Mouse (Mus musculus) stomach, embryonic 16.5 days (tissue): ENCODE measurements at regions not wholly inside any gene's neighbourhood (a gene's known extent, or its start where the extent isn't known, plus 50 kb on each side); places are given as distances from the start of the nearest gene placed in this dataset.

Experiments
- ATAC-seq: fragments of 200-750 bp; cut with Nextera tagmentation; 2 replicates; pipeline ENCODE4 v1.8.0; 2017; ENCODE audit warnings: moderate number of reproducible peaks, moderate TSS enrichment; ENCODE audit not compliant: insufficient read depth, low FRiP score
- H3K27ac ChIP-seq: fragments of 300-500 bp; sonication (generic); 2 replicates; pipeline ENCODE4 v1.5.1; 2014; ENCODE audit warnings: low read length
- H3K27me3 ChIP-seq: fragments of 300-500 bp; sonication (generic); 2 replicates; pipeline ENCODE4 v1.6.1; 2014; ENCODE audit warnings: low read length, control low read depth, mixed read lengths; ENCODE audit not compliant: control insufficient read depth, insufficient read depth
- H3K36me3 ChIP-seq: fragments of 300-500 bp; sonication (generic); 2 replicates; pipeline ENCODE4 v1.6.1; 2014; ENCODE audit warnings: low read length; ENCODE audit not compliant: control insufficient read depth, insufficient read depth
- H3K4me1 ChIP-seq: fragments of 300-500 bp; sonication (generic); 2 replicates; pipeline ENCODE4 v1.6.1; 2014; ENCODE audit warnings: low read length, control low read depth, mixed read lengths; ENCODE audit not compliant: control insufficient read depth, insufficient read depth
- H3K4me2 ChIP-seq: fragments of 300-500 bp; sonication (generic); 2 replicates; pipeline ENCODE4 v1.6.1; 2014; ENCODE audit warnings: low read depth, low read length, mixed read lengths
- H3K4me3 ChIP-seq: fragments of 300-500 bp; sonication (generic); replicated peaks from 2 replicates; pipeline ENCODE4 v1.5.1; 2014; ENCODE audit warnings: mild to moderate bottlenecking, low read length
- H3K9ac ChIP-seq: fragments of 300-500 bp; sonication (generic); 2 replicates; pipeline ENCODE4 v1.6.1; 2014; ENCODE audit warnings: low read length
- H3K9me3 ChIP-seq: fragments of 300-500 bp; sonication (generic); replicated peaks from 2 replicates; pipeline ENCODE4 v1.6.1; 2016; ENCODE audit warnings: low read length, control low read depth; ENCODE audit not compliant: control insufficient read depth
- WGBS: fragments of 180-500 bp; shearing (Covaris S2); extraction: QIAGEN DNeasy Blood & Tissue Kit; methylation state at CpG from one replicate; pipeline ENCODE4 v1.1.7; 2014; 5-methylcytosine and 5-hydroxymethylcytosine counted together

DNA sequence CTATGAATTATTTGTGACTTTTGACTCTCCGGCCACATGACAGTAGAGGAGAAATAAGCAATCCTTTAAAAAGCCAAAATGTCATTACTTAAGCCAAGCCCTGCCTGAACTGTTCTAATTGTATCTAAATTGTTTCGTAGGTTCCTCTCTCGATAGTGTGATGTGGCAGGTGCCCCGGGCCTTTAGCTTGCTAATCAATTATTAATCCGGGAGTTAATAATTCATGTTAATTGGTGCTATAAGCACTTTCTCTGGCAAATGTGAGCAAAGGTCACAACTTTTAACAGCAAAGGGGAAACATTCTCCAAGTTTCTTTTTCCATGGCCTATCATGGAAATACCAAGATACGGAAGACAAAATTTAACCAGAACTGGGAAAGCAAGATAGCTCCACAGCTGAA is 235.9 kb downstream of the Setd4 start:
- ATAC-seq, result no peak

DNA sequence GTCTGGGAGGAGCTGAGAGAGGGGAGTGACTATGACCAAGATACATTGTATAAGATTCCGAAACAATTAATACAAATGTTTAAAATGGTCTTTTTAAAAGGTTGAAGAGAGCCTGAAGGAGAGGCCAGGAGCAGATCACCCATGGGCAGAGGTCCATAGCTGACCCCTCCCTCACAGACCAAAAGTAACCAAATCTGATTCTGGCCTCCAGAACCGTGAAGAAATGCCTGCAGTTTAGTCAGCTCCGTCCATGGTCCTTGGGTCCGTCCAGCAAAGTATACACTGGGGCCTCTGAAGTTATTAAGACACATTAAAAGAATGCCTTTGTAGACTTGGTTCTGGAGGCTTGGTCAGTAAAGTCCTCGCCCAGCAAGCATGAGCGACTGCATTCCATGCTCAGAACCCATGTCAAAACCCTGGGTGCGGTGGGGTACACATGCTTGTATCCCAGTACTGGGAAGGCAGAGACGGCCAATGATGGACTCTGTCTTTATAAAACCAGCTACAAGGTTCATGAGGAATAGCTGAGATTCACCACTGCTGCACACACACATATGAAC is 236.5 kb downstream of the Setd4 start:
- Histone ChIP-seq H3K9me3 (no peaks in the 10 kb centered on the region), H3K4me2 (no peak overlapping the region), H3K27ac (no peak overlapping the region), H3K9ac (no peak overlapping the region), H3K4me1 (peaks cover 8% of the 10 kb centered on the region; the same call in 1 of the 2 replicates), H3K4me3 (no peak overlapping the region), H3K27me3 (no peaks in the 10 kb centered on the region), H3K36me3 (no peaks in the 10 kb centered on the region)
- 81% methylated on average over 8 of the region's 8 CpGs for WGBS
- no peak for ATAC-seq

More for the DNA sequence above, 235.9 kb downstream of the Setd4 start:
- no peaks in the 10 kb centered on the region for H3K27me3 ChIP-seq
- no peak overlapping the region for H3K4me2 ChIP-seq
- no peak overlapping the region for H3K9ac ChIP-seq
- H3K36me3 ChIP-seq, result no peaks in the 10 kb centered on the region
- H3K9me3 ChIP-seq, result no peaks in the 10 kb centered on the region
- 67% methylated on average over 6 of the region's 6 CpGs for WGBS
- H3K4me1 ChIP-seq, result peaks cover 8% of the 10 kb centered on the region; the same call in 1 of the 2 replicates
- no peak overlapping the region for H3K4me3 ChIP-seq
- peak overlapping the region; percentile 54; the same call in 1 of the 2 replicates for H3K27ac ChIP-seq

DNA sequence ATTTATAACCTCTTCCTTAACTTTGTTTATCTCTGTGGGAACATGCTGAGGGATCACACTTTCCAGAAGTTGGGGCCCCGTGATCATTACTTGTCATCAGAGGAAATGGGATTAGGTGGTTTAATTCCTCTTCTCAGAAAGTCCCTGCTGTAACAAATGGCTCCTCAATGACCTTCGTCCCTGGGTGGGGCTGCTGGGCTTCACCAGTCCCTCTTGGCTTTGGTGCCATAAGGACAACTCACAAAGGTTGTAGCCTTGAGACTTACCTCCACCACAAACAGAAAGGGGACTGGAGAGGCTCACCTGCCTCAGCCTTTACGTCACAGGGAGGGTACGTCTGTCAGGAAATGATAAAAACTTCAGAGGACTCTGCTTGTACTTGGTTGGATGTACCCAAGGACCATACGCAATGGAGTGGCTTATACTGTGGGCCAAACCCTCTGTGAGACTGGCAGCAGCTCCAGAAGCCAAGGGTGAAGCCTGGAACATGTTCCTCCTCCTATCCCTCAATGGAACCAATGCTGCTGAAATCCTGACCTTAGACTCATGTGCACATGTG is 237.4 kb downstream of the Setd4 start:
- Histone ChIP-seq H3K9me3 (no peaks in the 10 kb centered on the region), H3K27ac (no peak overlapping the region), H3K4me3 (no peak overlapping the region), H3K27me3 (no peaks in the 10 kb centered on the region), H3K4me1 (peaks cover 8% of the 10 kb centered on the region; the same call in 1 of the 2 replicates), H3K9ac (no peak overlapping the region), H3K36me3 (no peaks in the 10 kb centered on the region), H3K4me2 (no peak overlapping the region)
- WGBS, result 62% methylated on average over 5 of the region's 5 CpGs
- ATAC-seq, result no peak

DNA sequence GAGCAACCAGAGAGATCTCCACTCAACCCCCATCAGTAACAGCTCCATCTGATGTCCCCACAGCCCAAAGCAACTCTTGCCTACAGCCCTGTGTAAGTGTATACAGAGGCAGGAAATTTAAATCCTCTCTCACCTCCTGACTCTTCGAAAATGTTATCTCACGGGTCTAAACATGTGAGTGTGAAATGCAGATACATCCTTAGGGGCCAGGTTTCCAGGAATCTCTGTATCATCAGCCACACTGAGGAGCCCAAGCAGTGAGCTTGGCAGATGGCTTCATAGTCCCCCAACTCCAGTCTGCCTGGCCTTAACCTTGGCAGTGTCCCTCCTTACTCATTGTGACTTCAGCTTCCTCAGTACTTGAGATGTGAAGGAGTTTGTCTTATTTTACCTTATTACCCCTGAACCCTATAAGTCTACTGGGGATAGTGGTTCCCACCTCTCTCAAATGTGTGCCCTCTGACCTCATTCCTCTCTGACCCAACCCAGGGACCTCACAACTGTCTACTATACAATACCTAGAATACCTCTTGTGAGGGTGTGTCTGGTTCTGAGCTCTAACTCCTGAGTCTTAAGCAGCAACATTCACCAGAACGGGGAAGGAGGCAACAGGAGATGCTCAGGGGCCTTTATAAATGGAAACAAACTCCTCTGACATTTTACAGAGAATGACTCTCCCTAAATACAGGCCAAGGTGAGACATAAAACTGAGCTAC is 238.5 kb downstream of the Setd4 start:
- no peak overlapping the region for H3K27ac ChIP-seq
- WGBS, result 66% methylated on average over 3 of the region's 3 CpGs
- H3K27me3 ChIP-seq, result no peaks in the 10 kb centered on the region
- H3K4me1 ChIP-seq, result peaks cover 8% of the 10 kb centered on the region; the same call in 1 of the 2 replicates
- no peaks in the 10 kb centered on the region for H3K36me3 ChIP-seq
- H3K9me3 ChIP-seq, result no peaks in the 10 kb centered on the region
- no peak for ATAC-seq
- no peak overlapping the region for H3K4me3 ChIP-seq
- no peak overlapping the region for H3K4me2 ChIP-seq
- H3K9ac ChIP-seq, result no peak overlapping the region

DNA sequence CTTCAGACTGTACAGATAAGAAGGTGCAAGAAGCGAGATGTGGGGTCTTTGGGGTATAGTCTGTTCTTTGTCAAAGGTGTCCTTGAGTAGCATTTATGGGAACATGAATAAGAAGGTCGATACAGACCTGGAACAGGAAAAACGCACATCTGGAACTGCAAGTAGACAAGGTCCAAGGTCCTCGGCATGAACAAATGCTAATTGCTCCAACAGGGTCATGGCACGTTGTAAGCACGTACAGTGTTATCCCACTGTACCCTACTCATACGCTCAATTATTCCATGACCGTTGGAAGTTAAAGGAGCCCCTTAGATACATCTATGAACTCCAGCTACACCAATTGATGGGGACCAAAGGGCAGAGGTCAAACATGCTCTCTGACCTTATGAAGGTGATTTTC is 244.1 kb downstream of the Setd4 start:
- H3K9me3 ChIP-seq, result no peaks in the 10 kb centered on the region
- H3K27ac ChIP-seq, result no peak overlapping the region
- WGBS, result 82% methylated on average over 8 of the region's 8 CpGs
- H3K36me3 ChIP-seq, result no peaks in the 10 kb centered on the region
- H3K4me2 ChIP-seq, result no peak overlapping the region
- no peak overlapping the region for H3K4me3 ChIP-seq
- H3K27me3 ChIP-seq, result no peaks in the 10 kb centered on the region
- no peak overlapping the region for H3K9ac ChIP-seq
- no peaks in the 10 kb centered on the region for H3K4me1 ChIP-seq
- peak; percentile 63; the same call in 1 of the 2 replicates for ATAC-seq

DNA sequence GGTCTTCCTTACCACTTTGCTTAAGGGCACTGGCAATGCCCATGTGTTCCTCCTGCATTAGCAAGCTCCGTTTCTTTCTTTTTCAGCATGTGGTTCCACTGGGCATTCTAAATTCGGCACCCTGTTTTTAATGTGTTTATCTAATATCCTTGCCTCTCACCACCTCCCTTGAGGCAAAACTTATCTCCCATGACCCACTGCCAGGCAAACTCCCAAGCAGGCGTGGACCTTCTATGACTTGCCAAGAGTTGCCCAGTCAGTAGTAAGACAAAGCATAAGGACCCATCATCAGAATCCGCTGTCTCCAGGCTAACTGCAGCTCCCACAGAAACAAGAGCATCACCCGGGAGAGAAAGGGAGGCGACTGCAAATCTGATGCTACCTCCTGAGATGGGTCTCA is 245.2 kb downstream of the Setd4 start:
- 85% methylated on average over 6 of the region's 6 CpGs for WGBS

DNA sequence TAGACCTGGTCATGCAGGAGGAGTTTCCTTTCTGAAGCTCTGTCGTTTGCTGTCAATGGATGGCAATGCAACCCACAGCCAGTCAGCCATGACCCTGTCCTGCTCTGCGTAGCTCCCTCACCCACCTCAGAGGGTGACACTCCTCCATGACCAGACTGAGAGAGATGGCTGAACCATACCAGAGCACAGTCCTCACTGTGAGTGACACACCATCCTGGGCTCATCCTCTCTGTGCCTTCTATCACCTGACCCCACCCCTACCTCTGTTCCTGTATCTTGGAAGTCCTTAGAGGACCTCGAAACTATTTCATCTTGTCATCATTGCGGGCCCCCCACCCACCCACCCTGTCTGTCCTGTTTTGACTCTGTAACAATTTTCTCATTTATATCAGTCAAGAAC is 245.7 kb downstream of the Setd4 start:
- H3K4me3 ChIP-seq, result no peak overlapping the region
- H3K27ac ChIP-seq, result no peak overlapping the region
- ATAC-seq, result no peak
- WGBS, result 75% methylated on average over 4 of the region's 4 CpGs
- no peaks in the 10 kb centered on the region for H3K36me3 ChIP-seq
- no peak overlapping the region for H3K4me2 ChIP-seq
- no peak overlapping the region for H3K9ac ChIP-seq
- no peaks in the 10 kb centered on the region for H3K27me3 ChIP-seq
- H3K9me3 ChIP-seq, result no peaks in the 10 kb centered on the region
- H3K4me1 ChIP-seq, result no peaks in the 10 kb centered on the region

More for the DNA sequence above, 245.2 kb downstream of the Setd4 start:
- no peaks in the 10 kb centered on the region for H3K36me3 ChIP-seq
- H3K4me3 ChIP-seq, result no peak overlapping the region
- no peak overlapping the region for H3K4me2 ChIP-seq
- no peak overlapping the region for H3K9ac ChIP-seq
- H3K27me3 ChIP-seq, result no peaks in the 10 kb centered on the region
- H3K27ac ChIP-seq, result no peak overlapping the region
- no peaks in the 10 kb centered on the region for H3K4me1 ChIP-seq
- ATAC-seq, result no peak
- H3K9me3 ChIP-seq, result no peaks in the 10 kb centered on the region

DNA sequence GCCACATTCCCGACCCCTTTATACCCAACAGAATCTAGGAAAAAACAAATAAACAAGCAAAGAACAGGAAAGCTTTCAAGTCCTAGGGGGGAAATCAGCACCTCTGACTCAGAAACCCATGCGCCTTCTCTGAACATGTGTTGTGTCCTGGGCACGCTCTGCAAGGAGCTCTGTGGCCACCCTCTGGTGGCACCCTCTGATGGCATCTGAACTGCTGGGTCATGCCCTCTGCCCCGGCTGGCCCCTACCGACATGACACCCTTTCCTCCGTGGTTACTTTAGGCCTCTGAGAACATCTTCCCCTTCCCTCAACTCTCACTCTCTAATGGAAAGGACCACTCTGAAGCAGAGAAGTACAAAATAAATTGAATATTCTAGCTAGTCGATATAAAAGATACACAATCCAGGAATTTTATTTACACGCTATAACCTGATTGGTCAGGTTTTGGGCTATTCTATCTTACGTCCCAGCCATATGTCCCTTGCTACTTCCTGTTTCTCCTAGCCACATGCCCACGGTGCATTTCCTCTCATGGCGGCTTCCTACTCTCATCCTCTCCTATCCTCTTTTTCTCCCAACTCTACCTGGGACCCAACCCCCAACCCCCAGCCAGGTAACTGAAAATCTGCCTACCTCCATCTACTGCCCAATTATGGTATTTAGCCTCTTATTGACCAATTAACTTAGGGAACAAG is 248.5 kb downstream of the Setd4 start:
- no peak overlapping the region for H3K4me3 ChIP-seq
- H3K9ac ChIP-seq, result no peak overlapping the region
- H3K27me3 ChIP-seq, result no peaks in the 10 kb centered on the region
- H3K36me3 ChIP-seq, result no peaks in the 10 kb centered on the region
- H3K4me1 ChIP-seq, result no peaks in the 10 kb centered on the region
- H3K4me2 ChIP-seq, result no peak overlapping the region
- H3K9me3 ChIP-seq, result no peaks in the 10 kb centered on the region
- ATAC-seq, result no peak
- no peak overlapping the region for H3K27ac ChIP-seq
- 77% methylated on average over 11 of the region's 11 CpGs for WGBS

DNA sequence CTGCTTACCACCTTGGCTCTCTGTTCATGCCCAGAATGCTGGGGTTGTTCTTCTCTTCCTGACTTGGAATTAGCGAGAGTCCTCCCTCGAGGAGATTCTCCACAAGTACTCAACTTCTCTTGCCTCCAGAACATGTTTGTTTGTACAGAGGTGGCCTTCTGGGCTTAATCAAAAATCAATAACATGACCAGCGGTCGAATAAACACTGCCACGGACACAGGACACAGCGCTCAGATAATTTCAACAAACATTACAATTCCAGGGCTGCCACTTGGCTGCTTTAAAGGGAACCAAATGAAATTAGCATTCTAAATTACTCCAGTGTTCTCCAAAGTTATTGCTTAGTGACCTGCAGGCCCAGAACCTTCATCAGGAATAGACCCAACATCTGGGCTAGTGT is 249.9 kb downstream of the Setd4 start:
- no peak for ATAC-seq
- H3K36me3 ChIP-seq, result no peaks in the 10 kb centered on the region
- no peak overlapping the region for H3K9ac ChIP-seq
- no peaks in the 10 kb centered on the region for H3K4me1 ChIP-seq
- H3K27ac ChIP-seq, result no peak overlapping the region
- no peaks in the 10 kb centered on the region for H3K27me3 ChIP-seq
- H3K4me3 ChIP-seq, result no peak overlapping the region
- WGBS, result 39% methylated on average over 6 of the region's 6 CpGs
- no peaks in the 10 kb centered on the region for H3K9me3 ChIP-seq
- H3K4me2 ChIP-seq, result no peak overlapping the region
